Mouse (Mus musculus): ENCODE results near the gene Ptprm. TPM values are rescaled to one million over a fixed set of nuclear protein-coding genes. Genes with fewer than 3 reads are reported as not detected.

Ptprm gene
- polyA plus RNA-seq, 1 experiment = not detected

- no peaks in the 10 kb centered on the region for H3K4me1 ChIP-seq (ENCODE audit: control insufficient read depth, insufficient read depth, low read length)
- no peak overlapping the region for H3K27ac ChIP-seq (ENCODE audit: insufficient read depth, low read depth, low read length)
- TF ChIP-seq POLR2A (IDR thresholded peaks at IDR 0.05; ENCODE audit: insufficient read depth, low read depth, low read length) (no peak), CTCF (IDR thresholded peaks at IDR 0.05; ENCODE audit: insufficient read depth, low read depth, low read length) (no peak)
- no peak overlapping the region for H3K4me3 ChIP-seq (ENCODE audit: insufficient read depth, low read depth, low read length)
- WGBS = 66% methylated on average over 13 of the region's 13 CpGs
These were observed 463.0 kb downstream of the Ptprm start for GRCm38 (mm10) chr17:66891067-66891862.

- no peak for TF ChIP-seq POLR2A (IDR thresholded peaks at IDR 0.05; ENCODE audit: insufficient read depth, low read depth, low read length)
- TF ChIP-seq CTCF (IDR thresholded peaks at IDR 0.05; ENCODE audit: insufficient read depth, low read depth, low read length) = no peak
- Histone ChIP-seq H3K27ac (ENCODE audit: insufficient read depth, low read depth, low read length) (no peak overlapping the region), H3K4me1 (ENCODE audit: control insufficient read depth, insufficient read depth, low read length) (no peaks in the 10 kb centered on the region), H3K4me3 (ENCODE audit: insufficient read depth, low read depth, low read length) (no peak overlapping the region)
- WGBS = 65% methylated on average over 2 of the region's 2 CpGs
These were observed 472.0 kb downstream of the Ptprm start for GRCm38 (mm10) chr17:66882304-66882703.

- TF ChIP-seq POLR2A (IDR thresholded peaks at IDR 0.05; ENCODE audit: insufficient read depth, low read depth, low read length) = no peak
- no peak for TF ChIP-seq CTCF (IDR thresholded peaks at IDR 0.05; ENCODE audit: insufficient read depth, low read depth, low read length)
- H3K4me3 ChIP-seq (ENCODE audit: insufficient read depth, low read depth, low read length) = no peak overlapping the region
- H3K4me1 ChIP-seq (ENCODE audit: control insufficient read depth, insufficient read depth, low read length) = no peaks in the 10 kb centered on the region
- no peak overlapping the region for H3K27ac ChIP-seq (ENCODE audit: insufficient read depth, low read depth, low read length)
- WGBS = 80% methylated on average over 9 of the region's 9 CpGs
These were observed 473.1 kb downstream of the Ptprm start for GRCm38 (mm10) chr17:66880969-66881701.

- TF ChIP-seq CTCF (IDR thresholded peaks at IDR 0.05; ENCODE audit: insufficient read depth, low read depth, low read length) (no peak), POLR2A (IDR thresholded peaks at IDR 0.05; ENCODE audit: insufficient read depth, low read depth, low read length) (no peak)
- WGBS = 90% methylated on average over 2 of the region's 2 CpGs
- Histone ChIP-seq H3K27ac (ENCODE audit: insufficient read depth, low read depth, low read length) (no peak overlapping the region), H3K4me1 (ENCODE audit: control insufficient read depth, insufficient read depth, low read length) (no peaks in the 10 kb centered on the region), H3K4me3 (ENCODE audit: insufficient read depth, low read depth, low read length) (no peak overlapping the region)
These were observed 475.1 kb downstream of the Ptprm start for GRCm38 (mm10) chr17:66879151-66879550.

- peaks cover 5% of the 10 kb centered on the region; the same call in 1 of the 2 replicates for H3K4me1 ChIP-seq (ENCODE audit: control insufficient read depth, insufficient read depth, low read length)
- H3K27ac ChIP-seq (ENCODE audit: insufficient read depth, low read depth, low read length) = no peak overlapping the region
- H3K4me3 ChIP-seq (ENCODE audit: insufficient read depth, low read depth, low read length) = no peak overlapping the region
- 79% methylated on average over 6 of the region's 6 CpGs for WGBS
- TF ChIP-seq CTCF (IDR thresholded peaks at IDR 0.05; ENCODE audit: insufficient read depth, low read depth, low read length) (no peak), POLR2A (IDR thresholded peaks at IDR 0.05; ENCODE audit: insufficient read depth, low read depth, low read length) (no peak)
These were observed 476.7 kb downstream of the Ptprm start for GRCm38 (mm10) chr17:66877582-66877981.

GRCm38 (mm10) chr17:66874810-66875209 is 479.4 kb downstream of the Ptprm start:
- TF ChIP-seq POLR2A (IDR thresholded peaks at IDR 0.05; ENCODE audit: insufficient read depth, low read depth, low read length) = no peak
- H3K4me1 ChIP-seq (ENCODE audit: control insufficient read depth, insufficient read depth, low read length) = peaks cover 5% of the 10 kb centered on the region; the same call in 1 of the 2 replicates
- WGBS = 54% methylated on average over 11 of the region's 11 CpGs
- H3K27ac ChIP-seq (ENCODE audit: insufficient read depth, low read depth, low read length) = 0 out of 2 replicates have a peak overlapping the region, but pooled peaks have one; percentile 12
- H3K4me3 ChIP-seq (ENCODE audit: insufficient read depth, low read depth, low read length) = no peak overlapping the region

GRCm38 (mm10) chr17:66871396-66871795 is 482.9 kb downstream of the Ptprm start:
- Histone ChIP-seq H3K4me3 (ENCODE audit: insufficient read depth, low read depth, low read length) (no peak overlapping the region), H3K4me1 (ENCODE audit: control insufficient read depth, insufficient read depth, low read length) (peaks cover 10% of the 10 kb centered on the region), H3K27ac (ENCODE audit: insufficient read depth, low read depth, low read length) (no peak overlapping the region)
- 95% methylated on average over 4 of the region's 4 CpGs for WGBS
- TF ChIP-seq CTCF (IDR thresholded peaks at IDR 0.05; ENCODE audit: insufficient read depth, low read depth, low read length) = no peak
- no peak for TF ChIP-seq POLR2A (IDR thresholded peaks at IDR 0.05; ENCODE audit: insufficient read depth, low read depth, low read length)

- TF ChIP-seq CTCF (IDR thresholded peaks at IDR 0.05; ENCODE audit: insufficient read depth, low read depth, low read length) = no peak
- no peak for TF ChIP-seq POLR2A (IDR thresholded peaks at IDR 0.05; ENCODE audit: insufficient read depth, low read depth, low read length)
- Histone ChIP-seq H3K4me3 (ENCODE audit: insufficient read depth, low read depth, low read length) (no peak overlapping the region), H3K27ac (ENCODE audit: insufficient read depth, low read depth, low read length) (0 out of 2 replicates have a peak overlapping the region, but pooled peaks have one; percentile 25), H3K4me1 (ENCODE audit: control insufficient read depth, insufficient read depth, low read length) (peaks cover 15% of the 10 kb centered on the region)
- 27% methylated on average over 13 of the region's 13 CpGs for WGBS
These were observed 484.7 kb downstream of the Ptprm start for GRCm38 (mm10) chr17:66869581-66870002.

- H3K27ac ChIP-seq (ENCODE audit: insufficient read depth, low read depth, low read length) = no peak overlapping the region
- peaks cover 6% of the 10 kb centered on the region for H3K4me1 ChIP-seq (ENCODE audit: control insufficient read depth, insufficient read depth, low read length)
- 49% methylated on average over 4 of the region's 4 CpGs for WGBS
- TF ChIP-seq CTCF (IDR thresholded peaks at IDR 0.05; ENCODE audit: insufficient read depth, low read depth, low read length) (no peak), POLR2A (IDR thresholded peaks at IDR 0.05; ENCODE audit: insufficient read depth, low read depth, low read length) (no peak)
- no peak overlapping the region for H3K4me3 ChIP-seq (ENCODE audit: insufficient read depth, low read depth, low read length)
These were observed 489.8 kb downstream of the Ptprm start for GRCm38 (mm10) chr17:66864441-66864840.
